Mouse (Mus musculus): ENCODE data around the gene Tmem177.

- no peak for TF ChIP-seq POLR2A (IDR thresholded peaks at IDR 0.05; ENCODE audit: low read depth, low read length)
- TF ChIP-seq MAX (IDR thresholded peaks at IDR 0.05; ENCODE audit: low read length), result no peak
- TF ChIP-seq CTCF (conservative IDR thresholded peaks at IDR 0.05 in 1 of 2, IDR thresholded peaks at IDR 0.05 in 1 of 2; ENCODE audit: low read depth in 2 of 2, low read length in 2 of 2), result no peak
- no peak for TF ChIP-seq MEF2A (IDR thresholded peaks at IDR 0.05; ENCODE audit: borderline replicate concordance, low read depth, low read length)
- TF ChIP-seq EP300 (IDR thresholded peaks at IDR 0.05; ENCODE audit: low read length), result no peak
- no peak for TF ChIP-seq PAX5 (IDR thresholded peaks at IDR 0.05; ENCODE audit: low read length)
- no peak for TF ChIP-seq USF2 (conservative IDR thresholded peaks at IDR 0.05; ENCODE audit: low read depth, low read length)
- TF ChIP-seq GABPA (IDR thresholded peaks at IDR 0.05; ENCODE audit: insufficient replicate concordance, low read depth, low read length), result no peak
- TF ChIP-seq USF1 (IDR thresholded peaks at IDR 0.05; ENCODE audit: low read depth, low read length), result no peak
- no peak for TF ChIP-seq ZMIZ1 (IDR thresholded peaks at IDR 0.05; ENCODE audit: low read depth, low read length)
- TF ChIP-seq HCFC1 (IDR thresholded peaks at IDR 0.05; ENCODE audit: low read depth, low read length), result no peak
- no peak for TF ChIP-seq MAZ (IDR thresholded peaks at IDR 0.05; ENCODE audit: low read depth, low read length)
- TF ChIP-seq UBTF (IDR thresholded peaks at IDR 0.05; ENCODE audit: low read depth, low read length), result no peak
These were observed 23.9 kb upstream of the Tmem177 start for GRCm38 (mm10) chr1:119936861-119937260.

Data from CH12.LX (cell line).